Mouse (Mus musculus) cortical plate, adult 2 months (tissue): ENCODE data around the gene Zmym1. TPM values are rescaled to one million over a fixed set of nuclear protein-coding genes. Genes with fewer than 3 reads are reported as not detected.
"Not testable (repeated sequence)": the region's sequence is repeated elsewhere in the genome, so short reads cannot be mapped to it uniquely, and the experiment has no call there.

Source experiments
- H3K27ac ChIP-seq: fragments of 200-500 bp; 2 replicates; pipeline ENCODE4 v1.5.1; 2012; ENCODE audit warnings: low read length, control low read depth, inconsistent platforms; ENCODE audit not compliant: insufficient read depth
- H3K4me1 ChIP-seq: fragments of 200-500 bp; 2 replicates; pipeline ENCODE4 v1.6.1; 2011; ENCODE audit warnings: low read length; ENCODE audit not compliant: control insufficient read depth, insufficient read depth
- H3K4me3 ChIP-seq: fragments of 200-500 bp; 2 replicates; pipeline ENCODE4 v1.5.1; 2011; ENCODE audit warnings: mild to moderate bottlenecking, low read length, control low read depth; ENCODE audit not compliant: insufficient read depth
- CTCF ChIP-seq: fragments of 200-500 bp; IDR thresholded peaks from 2 replicates; pipeline ENCODE4 v1.5.1; 2011; ENCODE audit warnings: mild to moderate bottlenecking, control low read depth, low read length; ENCODE audit not compliant: insufficient read depth; ENCODE audit errors: extremely low read depth
- POLR2A ChIP-seq: fragments of 200-500 bp; IDR thresholded peaks from 2 replicates; pipeline ENCODE4 v1.6.1; 2011; ENCODE audit warnings: mild to moderate bottlenecking, low read length, control low read depth; ENCODE audit not compliant: insufficient read depth; ENCODE audit errors: extremely low read depth
- polyA plus RNA-seq: library from polyadenylated mRNA; depleted of rRNA; stranded (reverse); fragments of >200 nt; gene quantifications from 2 replicates; pipeline ENCODE4 v1.2.3, GENCODE M21; 2012; rRNA removed

Gene Zmym1
- polyA plus RNA-seq, 1 experiment = 7.7 TPM

DNA sequence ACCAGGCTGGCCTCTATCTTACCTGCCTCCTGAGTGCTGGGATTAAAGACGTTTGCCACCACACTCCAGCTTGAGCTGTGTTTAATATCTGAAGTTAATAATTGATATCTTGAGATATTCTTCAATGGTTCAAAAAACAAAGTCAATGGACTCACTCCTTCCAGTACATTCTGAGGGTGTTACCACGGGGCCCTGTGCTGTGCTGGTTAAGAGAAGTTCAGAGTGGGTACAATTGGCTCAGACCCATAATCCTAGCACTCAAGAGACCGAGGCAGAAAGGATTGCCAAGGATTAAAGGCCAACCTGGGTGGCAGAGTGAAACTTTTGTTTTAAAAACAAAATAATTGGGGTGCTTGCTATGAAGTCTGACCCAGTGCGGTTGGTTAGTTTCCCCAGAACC, 44.6 kb downstream of the Zmym1 start:
- TF ChIP-seq CTCF (no peak), POLR2A (no peak)

DNA sequence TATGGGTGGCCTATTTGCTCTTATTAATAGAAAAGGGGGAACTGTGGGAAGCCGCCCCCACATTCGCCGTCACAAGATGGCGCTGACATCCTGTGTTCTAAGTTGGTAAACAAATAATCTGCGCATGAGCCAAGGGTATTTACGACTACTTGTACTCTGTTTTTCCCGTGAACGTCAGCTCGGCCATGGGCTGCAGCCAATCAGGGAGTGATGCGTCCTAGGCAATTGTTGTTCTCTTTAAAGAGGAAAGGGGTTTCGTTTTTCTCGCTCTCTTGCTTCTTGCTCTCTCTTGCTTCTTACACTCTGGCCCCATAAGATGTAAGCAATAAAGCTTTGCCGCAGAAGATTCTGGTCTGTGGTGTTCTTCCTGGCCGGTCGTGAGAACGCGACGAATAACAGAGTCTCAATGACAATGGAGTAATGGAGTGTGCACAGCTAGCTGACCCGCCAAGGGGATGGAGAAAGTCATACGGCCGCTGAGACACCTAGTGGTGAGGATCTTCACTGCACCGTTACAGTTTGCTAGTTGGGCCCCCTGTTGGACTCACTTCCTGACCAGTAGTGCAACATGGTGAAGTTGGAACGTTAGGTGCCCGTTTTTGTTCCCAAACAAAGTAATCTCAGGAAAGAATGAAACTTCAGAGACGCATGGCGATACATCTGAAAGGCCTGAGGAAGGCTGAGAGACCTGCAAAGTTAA, 45.5 kb downstream of the Zmym1 start:
- TF ChIP-seq POLR2A (peak; percentile 52; the same call in 1 of the 2 replicates), CTCF (peak; percentile 91)
- H3K4me1 ChIP-seq, H3K27ac ChIP-seq: not testable (repeated sequence)
- H3K4me3 ChIP-seq = peak overlapping the region; percentile 22

More for the DNA sequence above, 44.6 kb downstream of the Zmym1 start:
- no peak overlapping the region for H3K27ac ChIP-seq
- no peaks in the 10 kb centered on the region for H3K4me1 ChIP-seq
- H3K4me3 ChIP-seq = no peak overlapping the region

DNA sequence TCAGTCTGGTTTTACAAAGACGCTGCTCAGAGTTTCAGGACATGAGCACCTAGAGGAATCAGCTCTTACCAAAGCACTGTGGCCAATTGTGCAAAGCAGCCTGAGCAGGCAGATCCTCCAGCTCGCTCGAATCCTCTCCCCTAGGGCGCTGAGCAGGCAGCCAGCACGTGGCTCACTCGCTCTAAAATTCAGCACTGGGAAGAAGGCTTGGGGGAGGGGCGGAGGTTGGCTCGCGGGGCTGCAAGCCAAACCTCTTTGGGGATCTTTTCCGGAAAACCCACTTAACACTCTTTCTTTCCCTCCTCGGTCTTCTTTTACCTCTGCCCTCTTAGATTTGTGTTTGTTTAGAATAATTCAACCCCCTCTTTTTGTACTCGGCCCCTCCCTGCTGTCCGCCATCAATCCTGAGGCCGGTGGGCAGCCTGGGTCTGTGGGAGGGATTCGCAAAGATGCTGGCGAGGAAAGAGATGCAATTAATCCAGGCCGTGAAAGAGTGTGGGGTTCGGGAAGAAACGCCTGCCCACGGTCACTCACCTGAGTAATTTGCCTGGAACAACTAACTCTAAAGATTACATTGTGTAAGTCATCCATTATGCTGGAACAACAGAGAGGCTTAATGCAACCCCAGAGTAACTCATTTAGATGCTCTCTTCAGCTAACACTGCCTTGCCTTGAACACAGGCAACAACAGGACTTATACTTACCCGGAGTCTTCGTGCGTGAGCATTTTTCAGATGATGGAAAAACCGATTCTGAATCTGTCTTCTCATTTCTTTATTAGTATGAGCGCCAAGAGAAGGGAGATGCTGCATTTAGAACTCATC, 55.6 kb downstream of the Zmym1 start:
- Histone ChIP-seq H3K4me3 (peak overlapping the region; percentile 26), H3K4me1 (no peaks in the 10 kb centered on the region), H3K27ac (no peak overlapping the region)
- no peak for TF ChIP-seq POLR2A
- TF ChIP-seq CTCF = no peak

DNA sequence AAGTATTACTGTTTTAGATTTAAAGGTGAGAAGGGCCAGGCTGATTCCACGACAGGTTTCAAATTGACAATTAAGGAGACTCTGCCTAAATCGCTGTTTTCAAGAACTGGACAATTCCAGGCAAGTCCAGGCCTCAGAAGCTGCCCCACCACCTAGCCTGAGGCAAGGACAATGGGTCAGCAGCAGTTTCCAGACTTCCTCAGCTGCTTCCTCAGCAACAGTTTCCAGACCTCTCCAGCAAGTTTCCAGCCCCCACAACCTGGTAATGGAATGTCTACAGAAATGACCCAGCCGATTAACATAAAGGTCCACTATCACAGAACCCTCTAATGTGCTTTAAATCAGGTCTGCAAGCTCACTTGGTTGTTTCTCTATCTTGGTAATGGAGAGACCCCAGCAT, 56.6 kb downstream of the Zmym1 start:
- Histone ChIP-seq H3K4me3 (no peak overlapping the region), H3K27ac (no peak overlapping the region), H3K4me1 (no peaks in the 10 kb centered on the region)
- TF ChIP-seq CTCF (no peak), POLR2A (no peak)

DNA sequence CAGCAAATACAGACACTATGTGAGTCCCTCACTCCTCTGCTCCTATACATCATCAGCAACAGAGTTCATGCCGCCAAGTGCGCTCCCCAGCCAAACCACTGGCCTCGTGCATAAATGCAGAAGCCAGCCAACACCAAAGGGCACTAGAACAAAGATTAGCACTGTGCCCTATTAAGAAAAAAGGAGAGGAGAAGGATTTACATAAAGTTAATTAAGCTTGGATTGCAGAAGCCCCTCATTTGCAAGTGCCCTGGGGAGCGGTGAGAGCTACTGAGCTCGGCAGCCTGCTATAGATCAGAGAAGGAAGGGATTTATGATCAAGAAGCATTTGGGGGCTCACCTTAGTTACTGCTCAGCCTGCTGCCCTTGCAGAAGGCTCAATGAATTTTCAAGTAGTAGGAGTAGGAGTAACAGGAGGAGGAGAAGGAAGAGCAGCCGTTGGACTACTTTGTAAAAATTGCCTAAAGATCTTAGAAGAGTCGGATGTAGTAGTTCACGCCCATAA, 60.3 kb downstream of the Zmym1 start:
- Histone ChIP-seq H3K4me1 (no peaks in the 10 kb centered on the region), H3K27ac (no peak overlapping the region), H3K4me3 (no peak overlapping the region)
- TF ChIP-seq CTCF = no peak
- TF ChIP-seq POLR2A = no peak

DNA sequence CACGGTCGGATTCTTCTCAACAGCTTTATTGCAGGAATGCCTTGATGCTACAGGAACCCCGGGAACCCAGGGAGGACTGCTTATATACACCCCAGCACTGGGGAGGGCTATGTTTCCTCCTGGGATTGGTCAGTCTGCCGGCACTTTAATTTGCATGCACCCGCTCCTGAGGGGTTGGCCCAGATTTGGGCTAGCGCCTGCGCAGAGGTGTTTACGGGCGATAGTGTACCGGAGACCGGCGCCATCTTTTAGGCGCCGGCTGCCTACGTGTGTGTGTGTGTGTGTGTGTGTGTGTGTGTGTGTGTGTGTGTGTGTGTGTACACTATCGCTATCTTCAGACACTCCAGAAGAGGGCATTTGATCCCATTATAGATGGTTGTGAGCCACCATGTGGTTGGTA, 61.6 kb downstream of the Zmym1 start:
- not testable (repeated sequence) for H3K4me3 ChIP-seq, H3K4me1 ChIP-seq, H3K27ac ChIP-seq

Other genes with a start within 250 kb of the Zmym1 start
- 22.2 and 22.4 TPM in 2 replicates for gene Zmym4, start 93.0 kb downstream of the Zmym1 start, polyA plus RNA-seq
- 111 and 114 TPM in 2 replicates for gene Sfpq, start 39.8 kb downstream of the Zmym1 start, polyA plus RNA-seq
- gene Zmym6, start 16.2 kb upstream of the Zmym1 start, polyA plus RNA-seq = 40.3 and 48.0 TPM in 2 replicates
- gene Tmem35b, start 62.5 kb upstream of the Zmym1 start, polyA plus RNA-seq = 9.5 and 11.6 TPM in 2 replicates
- 222 and 224 TPM in 2 replicates for gene Dlgap3, start 108.1 kb upstream of the Zmym1 start, polyA plus RNA-seq
- gene Smim12, start 182.6 kb upstream of the Zmym1 start, polyA plus RNA-seq = 85.9 and 87.5 TPM in 2 replicates